Mouse (Mus musculus): Measurements from ENCODE around the gene P2rx1. TPM values are rescaled to one million over a fixed set of nuclear protein-coding genes. Genes with fewer than 3 reads are reported as not detected.

Gene P2rx1
- total RNA-seq, 4 experiments from 2014 or later, result 0.21 to 0.89 (median 0.41) TPM

- DNase-seq (ENCODE audit: low spot score in 2 of 2), result peak in 1 of 2 experiments; percentile 76
Observed at GRCm38 (mm10) chr11:73020953-73021800, 22.3 kb downstream of the P2rx1 start.

GRCm38 (mm10) chr11:73023099-73023498 lies 24.2 kb downstream of the P2rx1 start:
- DNase-seq (ENCODE audit: low spot score in 2 of 2), result peak in 1 of 2 experiments; percentile 92

GRCm38 (mm10) chr11:73023827-73024226 lies 24.9 kb downstream of the P2rx1 start:
- no peak for DNase-seq (ENCODE audit: low spot score in 2 of 2)

- DNase-seq (ENCODE audit: low spot score in 2 of 2), result no peak
Observed at GRCm38 (mm10) chr11:73024236-73024904, 25.5 kb downstream of the P2rx1 start.

GRCm38 (mm10) chr11:73026961-73027360 lies 28.1 kb downstream of the P2rx1 start:
- no peak for DNase-seq (ENCODE audit: low spot score in 2 of 2)

- peak; percentile 67 to 93 for DNase-seq (ENCODE audit: low spot score in 2 of 2)
Observed at GRCm38 (mm10) chr11:73030821-73031498, 32.1 kb downstream of the P2rx1 start.

- DNase-seq (ENCODE audit: low spot score in 2 of 2), result no peak
Observed at GRCm38 (mm10) chr11:73031536-73031935, 32.6 kb downstream of the P2rx1 start.

- DNase-seq (ENCODE audit: low spot score in 2 of 2), result no peak
Observed at GRCm38 (mm10) chr11:73036077-73036476, 37.2 kb downstream of the P2rx1 start.

- DNase-seq (ENCODE audit: low spot score in 2 of 2), result no peak
Observed at GRCm38 (mm10) chr11:73036889-73037288, 38.0 kb downstream of the P2rx1 start.

GRCm38 (mm10) chr11:73037691-73038090 lies 38.8 kb downstream of the P2rx1 start:
- no peak for DNase-seq (ENCODE audit: low spot score in 2 of 2)

GRCm38 (mm10) chr11:73039102-73039799 lies 40.3 kb downstream of the P2rx1 start:
- no peak for DNase-seq (ENCODE audit: low spot score in 2 of 2)

GRCm38 (mm10) chr11:73044229-73044755 lies 45.4 kb downstream of the P2rx1 start:
- no peak for DNase-seq (ENCODE audit: low spot score in 2 of 2)

GRCm38 (mm10) chr11:73044789-73045188 lies 45.9 kb downstream of the P2rx1 start:
- no peak for DNase-seq (ENCODE audit: low spot score in 2 of 2)

GRCm38 (mm10) chr11:73047542-73047996 lies 48.7 kb downstream of the P2rx1 start, which contains the start of gene Ncbp3:
Ncbp3 (plus strand) TSS chr11:73047783.
- peak; percentile 82 to 93 for DNase-seq (ENCODE audit: low spot score in 2 of 2)

- DNase-seq (ENCODE audit: low spot score in 2 of 2), result no peak
Observed at GRCm38 (mm10) chr11:73048030-73048876, 49.4 kb downstream of the P2rx1 start.

GRCm38 (mm10) chr11:73049335-73049734 lies 50.4 kb downstream of the P2rx1 start:
- DNase-seq (ENCODE audit: low spot score in 2 of 2), result peak in 1 of 2 experiments; percentile 78

GRCm38 (mm10) chr11:73052795-73053194 lies 53.9 kb downstream of the P2rx1 start:
- no peak for DNase-seq (ENCODE audit: low spot score in 2 of 2)

- DNase-seq (ENCODE audit: low spot score in 2 of 2), result no peak
Observed at GRCm38 (mm10) chr11:73057701-73058100, 58.8 kb downstream of the P2rx1 start.

GRCm38 (mm10) chr11:73059630-73060029 lies 60.7 kb downstream of the P2rx1 start:
- no peak for DNase-seq (ENCODE audit: low spot score in 2 of 2)

- DNase-seq (ENCODE audit: low spot score in 2 of 2), result no peak
Observed at GRCm38 (mm10) chr11:73061413-73061812, 62.5 kb downstream of the P2rx1 start.
